Mouse (Mus musculus): ENCODE data around the gene Apbb2. TPM values are rescaled to one million over a fixed set of nuclear protein-coding genes. Genes with fewer than 3 reads are reported as not detected.

The Apbb2 gene
- total and polyA plus RNA-seq, 3 experiments: 0.34 to 0.40 (median 0.34) TPM

- dilution Hi-C loops (cut with MboI; ENCODE audit: extremely low pct_ligation_motif_present, extremely low pct_unique_long_range_greater_than_20kb, low sequenced_read_pairs) (no loop called here), in situ Hi-C loops (cut with MboI; ENCODE audit: low pct_ligation_motif_present, low pct_unique_long_range_greater_than_20kb, low sequenced_read_pairs) (loop anchor here (25.0 kb wide), 1 partner anchor 240 kb away; no protein-coding TSS in a partner anchor)
- H3K27ac ChIP-seq (ENCODE audit: insufficient read depth, low read depth): no peak overlapping the region
- peaks cover 5 to 12% of the 10 kb centered on the region in 2 experiments; a peak in 3 of 4 replicates for H3K4me1 ChIP-seq (ENCODE audit: control insufficient read depth in 1 of 2, insufficient read depth in 2 of 2)
- no peak overlapping the region for H3K4me3 ChIP-seq (replicated peaks in 1 of 3; ENCODE audit: low read depth in 2 of 3, low read length in 2 of 3, poor library complexity in 1 of 3)
- no peak overlapping the region for H3K9ac ChIP-seq (ENCODE audit: insufficient read depth, low read depth)
- no peak overlapping the region for H3K4me2 ChIP-seq (ENCODE audit: insufficient read depth, low read depth, poor library complexity, severe bottlenecking)
- no peaks in the 10 kb centered on the region for H3K27me3 ChIP-seq (replicated peaks)
- H3K9me3 ChIP-seq (replicated peaks; ENCODE audit: low read length): no peaks in the 10 kb centered on the region
- DNase-seq (ENCODE audit: extremely low read depth): no peak
- H3K36me3 ChIP-seq (replicated peaks in 1 of 2; ENCODE audit: control insufficient read depth in 1 of 2, insufficient read depth in 1 of 2, low read length in 1 of 2): no peaks in the 10 kb centered on the region
- H3K79me2 ChIP-seq (replicated peaks; ENCODE audit: control insufficient read depth, extremely low read depth, insufficient read depth, poor library complexity, severe bottlenecking): no peaks in the 10 kb centered on the region
- TF ChIP-seq SIN3A (IDR thresholded peaks at IDR 0.05; ENCODE audit: low read length): no peak
- TF ChIP-seq MYC (IDR thresholded peaks at IDR 0.05; ENCODE audit: low read depth, low read length): no peak
- no peak for TF ChIP-seq CHD1 (IDR thresholded peaks at IDR 0.05; ENCODE audit: low read depth, low read length)
- TF ChIP-seq CTCF (conservative IDR thresholded peaks at IDR 0.05 in 1 of 2, IDR thresholded peaks at IDR 0.05 in 1 of 2; ENCODE audit: low read depth in 2 of 2, low read length in 2 of 2): no peak
- no peak for TF ChIP-seq KAT2A (IDR thresholded peaks at IDR 0.05; ENCODE audit: insufficient replicate concordance, low read length)
- no peak for TF ChIP-seq MXI1 (IDR thresholded peaks at IDR 0.05; ENCODE audit: low read depth, low read length)
Measured at GRCm38 (mm10) chr5:66421954-66422353, 196.6 kb downstream of the Apbb2 start.

- Histone ChIP-seq H3K4me3 (replicated peaks in 1 of 3; ENCODE audit: low read depth in 2 of 3, low read length in 2 of 3, poor library complexity in 1 of 3) (no peak overlapping the region), H3K4me1 (ENCODE audit: control insufficient read depth in 1 of 2, insufficient read depth in 2 of 2) (peaks cover 6 to 12% of the 10 kb centered on the region in 2 experiments; a peak in 3 of 4 replicates), H3K4me2 (ENCODE audit: insufficient read depth, low read depth, poor library complexity, severe bottlenecking) (no peak overlapping the region), H3K9me3 (replicated peaks; ENCODE audit: low read length) (no peaks in the 10 kb centered on the region), H3K9ac (ENCODE audit: insufficient read depth, low read depth) (no peak overlapping the region), H3K27ac (ENCODE audit: insufficient read depth, low read depth) (no peak overlapping the region), H3K27me3 (replicated peaks) (no peaks in the 10 kb centered on the region), H3K79me2 (replicated peaks; ENCODE audit: control insufficient read depth, extremely low read depth, insufficient read depth, poor library complexity, severe bottlenecking) (no peaks in the 10 kb centered on the region), H3K36me3 (replicated peaks in 1 of 2; ENCODE audit: control insufficient read depth in 1 of 2, insufficient read depth in 1 of 2, low read length in 1 of 2) (no peaks in the 10 kb centered on the region)
- dilution Hi-C loops (cut with MboI; ENCODE audit: extremely low pct_ligation_motif_present, extremely low pct_unique_long_range_greater_than_20kb, low sequenced_read_pairs) (no loop called here), in situ Hi-C loops (cut with MboI; ENCODE audit: low pct_ligation_motif_present, low pct_unique_long_range_greater_than_20kb, low sequenced_read_pairs) (loop anchor here (25.0 kb wide), 1 partner anchor 241 kb away; no protein-coding TSS in a partner anchor)
- no peak for TF ChIP-seq USF1 (IDR thresholded peaks at IDR 0.05; ENCODE audit: low read depth, low read length)
- no peak for TF ChIP-seq E2F4 (IDR thresholded peaks at IDR 0.05; ENCODE audit: insufficient replicate concordance, low read depth, low read length)
- TF ChIP-seq POLR2A (IDR thresholded peaks at IDR 0.05; ENCODE audit: low read depth, low read length): no peak
- no peak for DNase-seq (ENCODE audit: extremely low read depth)
Measured at GRCm38 (mm10) chr5:66421230-66421629, 197.4 kb downstream of the Apbb2 start.

DNA sequence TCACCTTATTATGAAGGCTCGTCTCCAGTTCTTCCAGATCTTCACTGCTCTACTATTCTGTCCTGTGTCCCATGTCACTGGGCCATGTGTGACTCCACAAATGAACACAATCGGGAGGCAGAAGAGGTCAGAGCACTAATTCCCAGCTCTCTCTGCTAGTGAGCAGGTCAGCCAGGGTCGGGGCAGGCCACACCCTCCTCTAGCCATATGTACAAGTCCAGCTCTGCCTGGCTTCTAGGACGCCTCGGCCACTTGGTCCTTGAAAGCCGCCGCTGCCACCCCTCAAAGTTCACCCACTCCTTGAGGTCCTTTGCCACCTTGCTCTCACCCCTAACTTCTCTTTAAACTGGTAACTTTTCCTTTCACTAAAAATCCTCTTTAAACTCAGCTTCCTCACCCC, 198.6 kb downstream of the Apbb2 start:
- in situ Hi-C loops (cut with MboI; ENCODE audit: low pct_ligation_motif_present, low pct_unique_long_range_greater_than_20kb, low sequenced_read_pairs): loop anchor here (25.0 kb wide), 1 partner anchor 242 kb away; no protein-coding TSS in a partner anchor
- no peak for DNase-seq (ENCODE audit: extremely low read depth)
- dilution Hi-C loops (cut with MboI; ENCODE audit: extremely low pct_ligation_motif_present, extremely low pct_unique_long_range_greater_than_20kb, low sequenced_read_pairs): no loop called here
- Histone ChIP-seq H3K9ac (ENCODE audit: insufficient read depth, low read depth) (no peak overlapping the region), H3K9me3 (replicated peaks; ENCODE audit: low read length) (no peaks in the 10 kb centered on the region), H3K4me2 (ENCODE audit: insufficient read depth, low read depth, poor library complexity, severe bottlenecking) (no peak overlapping the region), H3K79me2 (replicated peaks; ENCODE audit: control insufficient read depth, extremely low read depth, insufficient read depth, poor library complexity, severe bottlenecking) (no peaks in the 10 kb centered on the region), H3K27me3 (replicated peaks) (no peaks in the 10 kb centered on the region), H3K36me3 (replicated peaks in 1 of 2; ENCODE audit: control insufficient read depth in 1 of 2, insufficient read depth in 1 of 2, low read length in 1 of 2) (no peaks in the 10 kb centered on the region), H3K4me3 (replicated peaks in 1 of 3; ENCODE audit: low read depth in 2 of 3, low read length in 2 of 3, poor library complexity in 1 of 3) (no peak overlapping the region), H3K4me1 (ENCODE audit: control insufficient read depth in 1 of 2, insufficient read depth in 2 of 2) (peaks cover 6 to 12% of the 10 kb centered on the region in 2 experiments; a peak in 3 of 4 replicates), H3K27ac (ENCODE audit: insufficient read depth, low read depth) (no peak overlapping the region)
- TF ChIP-seq GABPA (IDR thresholded peaks at IDR 0.05; ENCODE audit: insufficient replicate concordance, low read depth, low read length): no peak
- no peak for TF ChIP-seq HCFC1 (IDR thresholded peaks at IDR 0.05; ENCODE audit: low read depth, low read length)
- TF ChIP-seq SIN3A (IDR thresholded peaks at IDR 0.05; ENCODE audit: low read length): no peak
- no peak for TF ChIP-seq ETS1 (conservative IDR thresholded peaks at IDR 0.05; ENCODE audit: low read depth, low read length)
- TF ChIP-seq NRF1 (IDR thresholded peaks at IDR 0.05; ENCODE audit: low read depth, low read length): no peak
- no peak for TF ChIP-seq CHD1 (IDR thresholded peaks at IDR 0.05; ENCODE audit: low read depth, low read length)
- TF ChIP-seq POLR2A (IDR thresholded peaks at IDR 0.05; ENCODE audit: low read depth, low read length): no peak
- no peak for TF ChIP-seq PAX5 (IDR thresholded peaks at IDR 0.05; ENCODE audit: low read length)
- TF ChIP-seq MEF2A (IDR thresholded peaks at IDR 0.05; ENCODE audit: borderline replicate concordance, low read depth, low read length): no peak
- TF ChIP-seq MXI1 (IDR thresholded peaks at IDR 0.05; ENCODE audit: low read depth, low read length): no peak
- no peak for TF ChIP-seq TCF12 (IDR thresholded peaks at IDR 0.05; ENCODE audit: low read depth, low read length)
- no peak for TF ChIP-seq CHD2 (IDR thresholded peaks at IDR 0.05; ENCODE audit: low read length)
- TF ChIP-seq TBP (conservative IDR thresholded peaks at IDR 0.05; ENCODE audit: low read depth, low read length): no peak
- no peak for TF ChIP-seq SMC3 (IDR thresholded peaks at IDR 0.05; ENCODE audit: low read depth, low read length)
- no peak for TF ChIP-seq USF2 (conservative IDR thresholded peaks at IDR 0.05; ENCODE audit: low read depth, low read length)
- no peak for TF ChIP-seq RCOR1 (conservative IDR thresholded peaks at IDR 0.05; ENCODE audit: low read depth, low read length)
- no peak for TF ChIP-seq MYC (IDR thresholded peaks at IDR 0.05; ENCODE audit: low read depth, low read length)
- no peak for TF ChIP-seq MAFK (IDR thresholded peaks at IDR 0.05; ENCODE audit: insufficient replicate concordance, low read length)
- no peak for TF ChIP-seq E2F4 (IDR thresholded peaks at IDR 0.05; ENCODE audit: insufficient replicate concordance, low read depth, low read length)

All from CH12.LX (cell line).